Mouse (Mus musculus): ENCODE measurements around the gene Htra2. TPM values are rescaled to one million over a fixed set of nuclear protein-coding genes. Genes with fewer than 3 reads are reported as not detected.

Gene Htra2
- total RNA-seq (2023), result 10 to 100 TPM; 51.1 to 60.0 TPM

DNA sequence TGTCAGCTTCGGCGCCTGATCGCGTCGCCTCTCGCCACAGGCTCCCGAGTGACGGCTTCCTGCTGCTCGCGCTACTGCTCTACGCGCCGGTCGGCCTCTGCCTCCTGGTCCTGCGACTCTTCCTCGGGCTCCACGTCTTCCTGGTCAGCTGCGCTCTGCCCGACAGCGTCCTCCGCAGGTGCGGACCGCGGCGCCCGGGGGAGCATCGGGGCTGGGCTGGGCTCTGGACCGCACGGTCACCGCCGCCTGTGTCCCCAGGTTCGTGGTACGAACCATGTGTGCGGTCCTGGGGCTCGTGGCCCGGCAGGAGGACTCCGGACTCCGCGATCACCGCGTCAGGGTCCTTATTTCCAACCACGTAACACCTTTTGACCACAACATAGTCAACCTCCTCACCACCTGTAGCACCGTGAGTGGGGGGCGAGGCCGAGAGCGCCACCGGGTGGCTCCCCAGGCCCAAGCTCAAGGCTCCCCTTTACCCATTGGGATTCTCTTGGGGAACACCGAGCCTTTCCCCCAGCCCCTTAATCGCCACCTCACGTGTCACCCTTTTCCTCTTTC is at the start of gene Htra2:
Gene Htra2, minus strand, starts transcription at position 403 of the 561 bp plus-strand sequence.

DNA sequence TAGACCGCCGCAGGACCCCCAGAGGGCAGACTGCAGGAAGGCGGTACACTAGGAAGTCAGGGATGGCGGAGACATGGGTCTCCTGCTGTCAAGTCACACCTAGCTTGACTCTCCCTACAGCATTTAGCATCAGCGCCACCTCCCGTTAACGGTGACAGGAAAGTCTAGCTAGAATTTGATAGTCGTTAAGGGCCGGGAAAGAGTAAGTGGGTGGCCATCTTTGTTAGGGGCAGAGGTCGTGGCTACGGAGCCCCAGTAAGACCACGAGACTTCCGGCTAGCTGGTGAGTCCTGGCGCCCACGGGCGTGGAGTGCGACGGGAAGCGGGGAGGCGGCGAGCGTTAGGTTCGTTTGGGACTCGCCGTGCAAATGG is 46.2 kb upstream of the Htra2 start, which contains the start of the genes Ccdc142 and Gm42688:
Gene Ccdc142, plus strand, starts transcription at position 286 of the 372 bp plus-strand sequence.
Gene Gm42688, plus strand, starts transcription at position 302 of the 372 bp plus-strand sequence.

DNA sequence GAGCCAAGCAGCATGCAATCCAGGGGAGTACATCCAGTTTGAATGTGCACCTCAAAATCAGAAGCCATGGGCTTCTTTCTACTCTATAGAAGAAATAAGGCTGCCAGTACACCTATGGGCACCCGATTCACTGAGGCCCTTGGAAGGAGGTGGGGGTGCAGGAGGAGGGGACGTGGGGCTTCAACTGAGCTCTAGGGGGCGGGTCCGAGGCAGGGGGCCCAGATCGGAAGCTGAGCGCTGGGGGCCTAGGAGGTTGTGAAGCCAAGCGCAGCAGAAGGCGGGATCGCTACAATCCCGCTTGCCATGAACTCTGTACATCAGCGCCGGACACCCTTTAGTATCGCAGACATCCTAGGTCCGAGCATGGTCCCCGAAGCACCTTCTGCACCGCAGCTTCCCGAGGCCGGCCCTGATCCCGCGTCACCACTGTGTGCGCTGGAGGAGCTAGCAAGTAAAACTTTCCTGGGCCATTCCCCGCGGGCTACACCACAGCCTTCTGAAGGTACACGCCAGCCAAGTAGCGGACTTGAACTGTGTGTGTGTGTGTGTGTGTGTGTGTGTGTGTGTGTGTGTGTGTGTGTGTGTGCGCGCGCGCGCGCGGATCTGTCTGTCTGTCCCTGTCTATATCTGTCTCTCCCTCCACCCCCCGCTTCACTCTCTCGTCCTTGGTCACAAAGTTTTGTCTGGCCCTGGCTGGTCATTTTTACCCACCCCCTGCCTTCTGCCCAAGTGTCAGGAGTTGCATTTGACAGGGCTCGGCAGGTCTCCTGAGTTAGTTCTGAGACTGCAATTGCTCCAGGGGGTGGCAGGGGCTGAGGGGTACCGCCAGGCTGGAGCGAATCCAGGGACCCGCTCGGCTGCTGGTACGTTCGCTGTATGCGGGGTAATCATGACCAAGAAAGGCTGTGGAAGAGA is 31.3 kb upstream of the Htra2 start, which contains the start of gene Lbx2:
Gene Lbx2, plus strand, starts transcription at position 247 of the 915 bp plus-strand sequence.

DNA sequence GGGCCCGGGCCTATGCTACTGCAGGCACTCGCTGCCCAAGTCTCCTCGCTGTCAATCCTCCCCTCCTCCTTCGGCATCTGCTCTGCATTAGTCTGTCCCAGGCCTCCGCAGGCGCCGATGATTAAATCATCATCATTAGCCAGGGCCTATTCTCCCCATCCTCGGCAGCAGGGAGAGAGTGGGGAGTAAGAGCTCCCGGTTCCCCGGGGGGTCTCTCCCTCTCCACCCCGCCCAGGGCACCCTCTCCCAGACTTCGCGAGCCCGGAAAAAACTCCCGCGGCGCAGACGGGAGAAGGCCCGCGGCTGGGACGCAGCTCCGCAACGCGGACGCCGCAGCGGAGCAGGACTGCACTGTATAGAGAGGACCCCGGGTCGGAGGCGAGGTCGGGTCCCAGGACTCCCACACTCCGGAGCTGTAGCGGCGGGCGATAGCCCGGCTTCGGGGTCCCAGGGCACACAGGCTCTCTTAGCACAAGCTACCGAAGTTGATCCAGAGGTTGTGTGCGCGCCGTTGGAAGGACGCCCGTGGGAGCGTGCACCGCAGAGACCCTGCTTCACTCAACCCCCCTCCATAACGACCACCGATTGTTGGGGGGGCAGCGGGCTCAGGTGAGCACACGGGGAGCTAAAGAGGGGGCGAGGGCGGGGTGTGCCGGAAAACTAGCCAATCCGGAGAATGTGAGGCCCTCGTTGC is 22.7 kb upstream of the Htra2 start, which contains the start of gene Pcgf1:
Gene Pcgf1, plus strand, starts transcription at position 240 of the 694 bp plus-strand sequence.

DNA sequence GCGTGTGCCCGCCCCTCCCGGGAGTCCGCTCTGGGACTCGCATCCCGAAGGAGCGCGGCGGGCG is 15.0 kb upstream of the Htra2 start, which contains the start of gene Tlx2:
Gene Tlx2, minus strand, starts transcription at position 47 of the 64 bp plus-strand sequence.

DNA sequence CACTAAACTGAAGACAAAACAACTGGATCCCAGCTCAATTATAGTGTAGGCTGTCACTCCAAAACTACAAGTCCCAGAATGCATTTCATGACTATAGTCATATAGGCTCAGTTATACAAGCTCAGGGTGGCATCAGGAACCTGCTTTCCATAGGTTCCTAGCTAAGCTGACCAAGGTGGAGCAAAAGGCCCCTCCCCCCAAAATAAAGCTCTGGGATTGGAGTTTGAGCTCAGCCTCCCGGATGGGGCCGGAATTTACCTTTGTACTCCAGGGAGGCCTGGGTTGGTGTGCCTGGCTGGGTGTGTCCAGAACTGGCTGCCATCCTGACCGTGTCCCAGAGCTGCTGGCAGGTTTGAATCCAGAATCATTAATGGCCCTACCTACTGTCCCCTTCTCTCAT is 2.7 kb upstream of the Htra2 start, which contains the start of gene Dqx1:
Gene Dqx1, plus strand, starts transcription at position 55 of the 400 bp plus-strand sequence.

DNA sequence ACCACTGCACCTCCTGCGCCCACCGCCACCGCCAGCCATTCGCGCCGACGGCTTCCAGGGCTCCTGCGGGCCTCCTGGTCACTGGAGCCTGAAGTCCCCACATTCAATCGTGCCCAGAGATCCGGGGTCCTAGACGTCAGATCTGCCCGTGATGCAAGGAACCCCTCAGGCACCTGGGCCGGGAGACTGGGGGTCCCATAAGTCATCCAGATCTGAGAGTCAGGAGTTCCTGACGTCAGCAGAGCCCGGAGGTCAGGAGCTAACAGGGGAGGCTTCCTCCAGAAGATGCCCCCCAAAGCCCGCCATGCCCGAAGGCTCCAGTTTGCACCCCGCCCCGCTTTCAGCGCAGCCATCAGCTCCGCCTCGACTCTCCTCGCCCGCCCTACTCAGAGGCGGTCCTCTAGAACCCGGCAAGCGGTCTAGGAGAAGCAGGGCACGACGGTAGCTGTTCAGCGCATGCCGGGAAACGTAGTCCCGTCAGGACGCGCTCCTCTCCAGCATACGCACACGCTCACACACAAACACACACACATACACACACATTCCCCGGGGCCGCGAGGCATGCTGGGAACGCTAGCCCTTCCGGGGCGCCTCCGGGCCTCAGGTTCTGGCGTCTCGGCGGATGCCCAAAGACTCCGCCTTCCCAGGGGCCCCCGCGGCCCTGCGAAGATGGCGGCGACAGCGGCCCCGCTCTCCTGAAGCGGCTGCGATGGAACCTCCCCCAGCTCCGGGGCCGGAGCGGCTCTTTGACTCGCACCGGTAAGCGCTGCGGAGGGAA is 810 bp downstream of the Htra2 start, which contains the start of gene Aup1:
Gene Aup1, plus strand, starts transcription at position 448 of the 778 bp plus-strand sequence.

DNA sequence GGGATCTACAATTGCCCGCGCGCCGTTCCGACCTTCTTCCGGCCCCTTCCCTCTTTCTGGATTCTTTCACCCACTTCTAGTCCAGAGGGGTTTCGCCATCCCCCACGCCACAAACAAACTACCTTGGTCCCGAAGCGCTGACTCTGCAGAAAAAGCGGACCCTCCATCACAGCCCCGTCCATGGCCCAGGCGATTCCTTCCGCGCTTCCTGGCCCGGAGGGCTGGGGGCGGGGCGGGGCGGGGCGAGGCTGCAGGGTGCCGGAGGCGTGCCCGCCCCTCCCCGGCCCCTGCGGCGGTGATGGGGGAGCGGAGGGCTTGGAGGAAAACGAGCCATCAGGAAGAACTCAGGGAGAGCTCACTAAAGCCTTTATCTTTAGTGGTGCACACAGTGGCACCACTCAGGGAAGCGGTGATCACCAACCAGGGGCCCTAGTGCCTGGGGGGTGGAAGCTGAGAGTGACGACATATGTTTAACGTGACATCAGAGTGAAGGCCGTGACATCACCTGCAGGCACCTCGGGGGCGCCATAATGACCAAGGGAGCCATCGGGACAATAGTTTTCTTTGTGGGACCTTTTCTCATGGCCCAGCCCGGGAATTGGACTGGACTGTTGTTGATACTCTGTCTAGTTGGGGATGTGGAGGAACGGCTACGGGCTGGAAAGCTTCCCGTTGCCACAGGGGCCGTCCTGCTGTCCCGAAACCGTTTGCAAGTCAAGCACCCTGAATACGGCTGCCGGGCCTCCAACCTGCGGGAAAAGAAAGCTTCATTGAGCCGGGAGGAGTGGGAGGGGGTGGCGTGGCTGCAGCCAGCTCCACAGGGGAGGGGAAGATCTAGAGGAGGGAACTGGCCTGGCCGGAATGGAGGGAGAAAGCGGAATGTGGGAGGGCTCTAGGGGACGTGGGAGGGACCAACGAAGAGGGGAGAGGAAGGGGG is 21.6 kb downstream of the Htra2 start, which contains the start of the genes Dok1 and Loxl3:
Gene Dok1, minus strand, starts transcription at position 223 of the 937 bp plus-strand sequence.
Gene Loxl3, plus strand, starts transcription at position 925 of the 937 bp plus-strand sequence.

Other genes starting within 250 kb of the Htra2 start
- gene Sema4f, start 115.5 kb downstream of the Htra2 start, total RNA-seq (2023), result 1 to 10 TPM; 1.3 to 1.8 TPM
- 1 to 10 TPM; 2.0 to 5.9 TPM for gene M1ap, start 108.4 kb downstream of the Htra2 start, total RNA-seq (2023)
- 10 to 100 TPM; 36.2 to 38.6 TPM for gene Dok1, start 21.8 kb downstream of the Htra2 start, total RNA-seq (2023)
- gene Loxl3, start 21.1 kb downstream of the Htra2 start, total RNA-seq (2023), result 1 to 10 TPM in 1 of 2 experiments, under 1 TPM in 1; 0.55 to 1.2 TPM
- gene Aup1, start 752 bp downstream of the Htra2 start, total RNA-seq (2023), result 100 to 1,000 TPM; 363 to 400 TPM
- gene Dqx1, start 2.6 kb upstream of the Htra2 start, total RNA-seq (2023), result 1 to 10 TPM; 8.8 to 9.3 TPM
- gene Tlx2, start 15.0 kb upstream of the Htra2 start, total RNA-seq (2023), result not detected
- gene Pcgf1, start 22.6 kb upstream of the Htra2 start, total RNA-seq (2023), result 10 to 100 TPM; 20.2 to 26.1 TPM
- gene Lbx2, start 31.1 kb upstream of the Htra2 start, total RNA-seq (2023), result under 1 TPM in 1 of 2 experiments, not detected in 1; 0.70 TPM
- gene Ccdc142, start 46.3 kb upstream of the Htra2 start, total RNA-seq (2023), result 10 to 100 TPM; 19.5 to 25.7 TPM
- 10 to 100 TPM; 13.5 to 17.0 TPM for gene Gm42688, start 46.3 kb upstream of the Htra2 start, total RNA-seq (2023)
- gene Mrpl53, start 53.8 kb upstream of the Htra2 start, total RNA-seq (2023), result 10 to 100 TPM; 29.8 to 35.3 TPM
- gene Mogs, start 60.2 kb upstream of the Htra2 start, total RNA-seq (2023), result 10 to 100 TPM; 37.3 to 49.6 TPM
- gene Wbp1, start 66.3 kb upstream of the Htra2 start, total RNA-seq (2023), result 10 to 100 TPM; 46.4 to 46.7 TPM
- gene Ino80b, start 70.2 kb upstream of the Htra2 start, total RNA-seq (2023), result 10 to 100 TPM; 35.6 to 40.9 TPM
- not detected for gene Rtkn, start 80.2 kb upstream of the Htra2 start, total RNA-seq (2023)
- gene Wdr54, start 101.1 kb upstream of the Htra2 start, total RNA-seq (2023), result 1 to 10 TPM; 1.1 to 1.8 TPM
- gene 1700003E16Rik, start 101.1 kb upstream of the Htra2 start, total RNA-seq (2023), result not detected
- gene Dctn1, start 110.6 kb upstream of the Htra2 start, total RNA-seq (2023), result 100 to 1,000 TPM; 113 to 115 TPM
- not detected for gene Slc4a5, start 164.6 kb upstream of the Htra2 start, total RNA-seq (2023)

Data from B cell, adult 67 days (primary cell).